Comparison of ENCODE assay signal across 8 mouse cellular contexts in the genomic region with DNA sequence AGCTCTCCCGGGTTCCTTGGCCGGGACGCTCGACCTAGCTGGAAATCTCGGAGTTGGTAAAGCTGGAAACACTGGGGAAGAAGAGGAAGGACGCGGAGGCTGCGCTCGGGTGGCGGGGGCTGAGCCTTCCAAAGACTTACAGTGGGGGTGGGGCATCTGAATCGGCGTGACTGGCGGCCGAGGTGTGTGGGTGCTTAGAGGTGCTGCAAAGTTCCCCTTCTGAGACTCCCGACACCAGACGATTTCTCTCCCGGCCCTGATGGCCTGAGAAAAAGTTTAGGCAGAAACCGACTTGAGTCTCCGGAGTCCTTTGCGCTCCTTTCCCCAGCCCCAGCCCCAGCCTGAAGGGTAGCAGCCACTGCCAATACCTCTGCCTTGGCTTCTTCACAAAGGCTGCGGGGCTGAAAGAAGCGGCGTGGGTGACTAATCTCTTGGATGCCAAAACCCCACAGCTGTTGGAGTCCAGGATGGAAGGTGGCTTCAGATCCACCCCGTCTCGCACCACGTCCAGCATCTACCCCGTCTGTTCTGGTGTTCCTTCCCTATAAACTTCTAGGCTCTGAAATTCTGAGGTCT. TPM values are rescaled to one million over a fixed set of nuclear protein-coding genes. Genes with fewer than 3 reads are reported as not detected.
DNase-seq lines count a peak whose midpoint lies in the region; ATAC-seq and TF ChIP-seq lines count a peak whose summit lies in the region.

No protein-coding gene starts in this region.

- TF ChIP-seq EP300 in heart, postnatal 0 days (IDR thresholded peaks at IDR 0.05; ENCODE audit: low read depth), result no peak

- 4% methylated on average over 27 of the region's 27 CpGs for WGBS in heart, postnatal 0 days
- WGBS in limb, embryonic 10.5 days, result 2% methylated on average over 27 of the region's 27 CpGs

- no peak for ATAC-seq in G1E (ENCODE audit: extremely low read depth, insufficient number of reproducible peaks, low FRiP score, poor library complexity, severe bottlenecking)
- no peak for ATAC-seq in heart, postnatal 0 days (ENCODE audit: insufficient read depth, low read depth)
- ATAC-seq in megakaryocyte progenitor cell, adult 5-6 weeks (replicated peaks; ENCODE audit: poor library complexity), result peak; percentile 11; the same call in 1 of the 2 replicates

- H3K27ac ChIP-seq in cortical plate, adult 2 months (ENCODE audit: insufficient read depth, low read length), result 0 out of 2 replicates have a peak overlapping the region, but pooled peaks have one; percentile 24
- H3K27ac ChIP-seq in heart, postnatal 0 days (ENCODE audit: low read depth), result peak overlapping the region; percentile 47
- peak overlapping the region; percentile 83 for H3K27ac ChIP-seq in limb, embryonic 10.5 days

- H3K36me3 ChIP-seq in G1E (replicated peaks), result peaks cover 37% of the 10 kb centered on the region
- H3K36me3 ChIP-seq in heart, postnatal 0 days (replicated peaks; ENCODE audit: control insufficient read depth, insufficient read depth, low read length), result peaks cover 25% of the 10 kb centered on the region
- H3K36me3 ChIP-seq in limb, embryonic 10.5 days, result peaks cover 36% of the 10 kb centered on the region

- H3K4me1 ChIP-seq in G1E (ENCODE audit: insufficient read depth, low read depth, low read length), result peaks cover 54% of the 10 kb centered on the region
- no peaks in the 10 kb centered on the region for H3K4me1 ChIP-seq in cortical plate, adult 2 months (ENCODE audit: control insufficient read depth, insufficient read depth, low read length)
- peaks cover 29% of the 10 kb centered on the region for H3K4me1 ChIP-seq in heart, postnatal 0 days (ENCODE audit: control insufficient read depth, insufficient read depth)
- peaks cover 54% of the 10 kb centered on the region for H3K4me1 ChIP-seq in limb, embryonic 10.5 days

- peaks cover 25% of the 10 kb centered on the region; the same call in 1 of the 2 replicates for H3K27me3 ChIP-seq in G1E (ENCODE audit: insufficient read depth, low read length)
- H3K27me3 ChIP-seq in heart, postnatal 0 days (ENCODE audit: control insufficient read depth, insufficient read depth, low read length), result no peaks in the 10 kb centered on the region
- H3K27me3 ChIP-seq in limb, embryonic 10.5 days (ENCODE audit: low read depth, poor library complexity, severe bottlenecking), result peaks cover 13% of the 10 kb centered on the region

- peak overlapping the region; percentile 69 for H3K9ac ChIP-seq in heart, postnatal 0 days (replicated peaks; ENCODE audit: low read depth, low read length)

- H3K4me2 ChIP-seq in heart, postnatal 0 days (ENCODE audit: low read depth, low read length), result peak overlapping the region; percentile 97

- TF ChIP-seq POLR2A in cortical plate, adult 2 months (IDR thresholded peaks at IDR 0.05; ENCODE audit: extremely low read depth, insufficient read depth, low read length), result no peak

- no peak for TF ChIP-seq CTCF in G1E (IDR thresholded peaks at IDR 0.05; ENCODE audit: low read depth, low read length)
- no peak for TF ChIP-seq CTCF in cortical plate, adult 2 months (IDR thresholded peaks at IDR 0.05; ENCODE audit: extremely low read depth, insufficient read depth, low read length)
- no peak for TF ChIP-seq CTCF in heart, postnatal 0 days (IDR thresholded peaks at IDR 0.05; ENCODE audit: low read depth)

- H3K9me3 ChIP-seq in G1E (replicated peaks), result no peaks in the 10 kb centered on the region
- H3K9me3 ChIP-seq in heart, postnatal 0 days (replicated peaks; ENCODE audit: control insufficient read depth, low read length), result no peaks in the 10 kb centered on the region
- no peaks in the 10 kb centered on the region for H3K9me3 ChIP-seq in limb, embryonic 10.5 days (replicated peaks)

- H3K4me3 ChIP-seq in G1E (ENCODE audit: low read depth, low read length), result peak overlapping the region; percentile 76
- peak overlapping the region; percentile 46 for H3K4me3 ChIP-seq in cortical plate, adult 2 months (ENCODE audit: insufficient read depth, low read length)
- peak overlapping the region; percentile 69 for H3K4me3 ChIP-seq in heart, postnatal 0 days (ENCODE audit: low read depth, low read length)
- H3K4me3 ChIP-seq in limb, embryonic 10.5 days, result peak overlapping the region; percentile 70

- DNase-seq in heart, adult 18-20 months, result peak; percentile 36 to 57
- DNase-seq in heart, adult 8-10 months (ENCODE audit: low spot score), result no peak
- peak; percentile 53 for DNase-seq in G1E (ENCODE audit: low spot score)
- DNase-seq in heart, postnatal 0 days (ENCODE audit: low spot score), result no peak
- peak; percentile 64 for DNase-seq in limb, embryonic 10.5 days (ENCODE audit: low spot score)
- DNase-seq in layer of hippocampus, adult 9-11 months, result no peak

RNA-seq across cellular contexts. Expression of gene Ttyh2, which starts 0.7 kb away (rescaled TPM):
- total RNA-seq in heart, adult 18-20 months (2021), result 1 to 10 TPM; 3.5 to 4.1 TPM
- total RNA-seq in heart, adult 8-10 months (2022), result 1 to 10 TPM; 3.0 to 4.6 (median 3.4) TPM
- 0.38 and 0.87 TPM in 2 replicates for total RNA-seq in G1E (2014; fragmentation: Nextera tagmentation)
- 2.0 and 2.9 TPM in 2 replicates for total RNA-seq in G1E (2017)
- 0.47 and 0.74 TPM in 2 replicates for polyA plus RNA-seq in G1E (2012)
- polyA plus RNA-seq in cortical plate, adult 2 months (2012; rRNA removed), result 29.1 and 33.1 TPM in 2 replicates
- 12.4 and 17.6 TPM in 2 replicates for total RNA-seq in heart, postnatal 0 days (2014; rRNA removed; ENCODE audit: low replicate concordance)
- 10.5 and 11.8 TPM in 2 replicates for polyA plus RNA-seq in heart, postnatal 0 days (2015; fragmentation: Nextera tagmentation; extraction: Ambion mirVana)
- 8.6 and 9.2 TPM in 2 replicates for polyA plus RNA-seq in limb, embryonic 10.5 days (2016; fragmentation: Nextera tagmentation; extraction: Ambion mirVana)
- 3.1 and 4.0 TPM in 2 replicates for total RNA-seq in megakaryocyte progenitor cell, adult 5-6 weeks (2015)
- 4.4 and 5.9 TPM in 2 replicates for total RNA-seq in megakaryocyte progenitor cell, adult 5-6 weeks (2017)

RNA-seq across cellular contexts. Expression of gene Rpl38, which starts 7.6 kb away (rescaled TPM):
- 100 to 1,000 TPM; 681 to 698 TPM for total RNA-seq in heart, adult 18-20 months (2021)
- total RNA-seq in heart, adult 8-10 months (2022), result 100 to 1,000 TPM; 505 to 715 (median 618) TPM
- total RNA-seq in G1E (2014; fragmentation: Nextera tagmentation) (841 and 875 TPM in 2 replicates), G1E (2017) (2,691 and 2,853 TPM in 2 replicates)
- 272 and 420 TPM in 2 replicates for polyA plus RNA-seq in G1E (2012)
- 1,795 and 1,828 TPM in 2 replicates for polyA plus RNA-seq in cortical plate, adult 2 months (2012; rRNA removed)
- total RNA-seq in heart, postnatal 0 days (2014; rRNA removed; ENCODE audit: low replicate concordance), result 331 and 650 TPM in 2 replicates
- 773 and 797 TPM in 2 replicates for polyA plus RNA-seq in heart, postnatal 0 days (2015; fragmentation: Nextera tagmentation; extraction: Ambion mirVana)
- 966 and 1,201 TPM in 2 replicates for polyA plus RNA-seq in limb, embryonic 10.5 days (2016; fragmentation: Nextera tagmentation; extraction: Ambion mirVana)
- total RNA-seq in megakaryocyte progenitor cell, adult 5-6 weeks (2015), result 1,088 and 1,176 TPM in 2 replicates
- total RNA-seq in megakaryocyte progenitor cell, adult 5-6 weeks (2017), result 3,319 and 5,175 TPM in 2 replicates

RNA-seq across cellular contexts. Expression of gene Dnaic2, which starts 51.3 kb away (rescaled TPM):
- under 1 TPM in 1 of 2 experiments, not detected in 1; 0.46 TPM for total RNA-seq in heart, adult 18-20 months (2021)
- under 1 TPM in 1 of 4 experiments, not detected in 3; 0.47 TPM for total RNA-seq in heart, adult 8-10 months (2022)
- total RNA-seq in G1E (2014; fragmentation: Nextera tagmentation), result not detected in 2 replicates
- total RNA-seq in G1E (2017), result 0.06 TPM in 1 of 2 replicates, not detected in the other
- not detected in 2 replicates for polyA plus RNA-seq in G1E (2012)
- 2.0 and 2.9 TPM in 2 replicates for polyA plus RNA-seq in cortical plate, adult 2 months (2012; rRNA removed)
- not detected in 2 replicates for total RNA-seq in heart, postnatal 0 days (2014; rRNA removed; ENCODE audit: low replicate concordance)
- 0.33 and 0.75 TPM in 2 replicates for polyA plus RNA-seq in heart, postnatal 0 days (2015; fragmentation: Nextera tagmentation; extraction: Ambion mirVana)
- polyA plus RNA-seq in limb, embryonic 10.5 days (2016; fragmentation: Nextera tagmentation; extraction: Ambion mirVana), result 0.13 and 0.39 TPM in 2 replicates
- not detected in 2 replicates for total RNA-seq in megakaryocyte progenitor cell, adult 5-6 weeks (2015)
- not detected in 2 replicates for total RNA-seq in megakaryocyte progenitor cell, adult 5-6 weeks (2017)

Comparison
In these comparisons a context has a peak if more than half of its experiments do, and no peak if none do; other contexts are left out.
1. DNase-seq: peak in heart, adult 18-20 months (2 of 2), G1E (single experiment) and limb, embryonic 10.5 days (single experiment); none in heart, adult 8-10 months (single experiment), heart, postnatal 0 days (single experiment) and layer of hippocampus, adult 9-11 months (single experiment).
2. H3K27ac ChIP-seq: peak in every context shown above with its lines; median percentile 83 in limb, embryonic 10.5 days; 47 in heart, postnatal 0 days; 24 in cortical plate, adult 2 months.
3. Peak in every context shown above with its lines, with median percentiles within 50 percentile points of each other: H3K4me3 ChIP-seq.